Mouse (Mus musculus) thymus, postnatal 10 days (tissue): Measurements from ENCODE around the gene Ncl.
A peak's percentile ranks its signal among the peaks of the same experiment; 100 is the strongest.
"Not testable (repeated sequence)": the region's sequence is repeated elsewhere in the genome, so short reads cannot be mapped to it uniquely, and the experiment has no call there.

ENCODE experiments used
- DNase-seq, 2 experiments: peaks; one replicate each; pipeline ENCODE4 v3.0.0; 2021; ENCODE audit warnings: low spot score in 2 of 2

Gene Ncl

DNA sequence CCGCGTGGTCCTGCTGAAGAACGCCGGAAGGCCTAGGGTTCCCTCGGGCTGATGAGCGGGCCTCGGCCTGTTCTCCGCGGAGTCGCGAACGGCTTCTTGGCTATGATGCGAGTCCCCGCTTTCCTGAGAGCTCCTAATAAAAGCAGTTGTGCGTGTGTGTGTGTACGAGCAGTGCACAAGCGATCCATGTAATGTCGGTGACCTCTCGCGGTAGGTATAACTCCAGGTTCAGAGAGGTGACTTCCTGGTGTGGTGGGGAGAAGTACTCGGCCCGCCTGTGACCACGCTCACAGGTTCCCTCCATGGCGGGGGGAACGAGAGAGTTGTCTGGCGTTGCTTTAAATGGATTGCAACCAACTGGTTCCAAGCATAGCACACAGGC is 589 bp upstream of the Ncl start:
- no peak for DNase-seq

- no peak for DNase-seq
These were observed 833 bp downstream of the Ncl start for GRCm38 (mm10) chr1:86358229-86358905.

GRCm38 (mm10) chr1:86354186-86354585 is 5.0 kb downstream of the Ncl start:
- DNase-seq = no peak

- no peak for DNase-seq
These were observed 8.6 kb downstream of the Ncl start for GRCm38 (mm10) chr1:86350576-86350975.

DNA sequence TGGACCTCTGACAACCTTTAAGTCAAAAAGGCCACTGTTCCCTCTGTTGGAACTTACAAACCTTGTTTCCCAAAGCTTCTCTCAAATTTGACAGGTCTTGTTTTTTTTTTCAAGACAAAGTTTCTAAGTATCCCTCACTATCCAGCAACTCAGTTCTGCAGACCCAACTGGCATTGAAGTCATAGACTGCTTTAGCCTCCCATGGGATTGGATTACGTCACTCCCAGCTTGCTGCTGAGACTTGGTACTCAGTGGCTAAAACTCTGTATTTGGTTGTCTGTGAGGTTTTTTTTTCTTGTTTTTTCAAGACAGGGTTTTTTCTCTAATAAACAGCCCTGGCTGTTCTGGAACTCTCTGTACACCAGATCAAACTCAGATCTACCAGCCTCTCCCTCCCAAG is 9.5 kb downstream of the Ncl start:
- DNase-seq = no peak

- no peak for DNase-seq
These were observed 10.0 kb downstream of the Ncl start for GRCm38 (mm10) chr1:86349201-86349600.

- DNase-seq = no peak
These were observed 10.4 kb downstream of the Ncl start for GRCm38 (mm10) chr1:86348801-86349200.

DNA sequence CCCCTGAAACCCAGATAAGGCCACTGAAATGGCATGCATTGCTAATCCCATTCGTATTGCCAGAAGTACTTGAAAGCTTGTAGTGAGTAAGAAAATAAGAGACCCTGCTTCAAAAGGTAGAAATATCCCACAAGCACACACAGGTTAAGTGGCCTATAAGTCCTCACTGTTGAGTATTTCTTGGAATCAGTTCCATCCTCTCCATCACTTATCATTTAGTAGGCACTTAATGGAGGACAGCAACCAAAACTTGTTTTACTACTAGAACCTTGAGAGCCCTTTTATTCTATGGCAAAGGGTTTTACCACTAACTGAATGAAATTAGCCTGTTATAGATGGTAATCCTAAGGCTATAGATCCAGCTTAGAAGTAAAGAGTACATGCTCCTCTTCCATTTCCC is 11.1 kb downstream of the Ncl start:
- no peak for DNase-seq

GRCm38 (mm10) chr1:86347716-86348045 is 11.5 kb downstream of the Ncl start:
- no peak for DNase-seq

DNA sequence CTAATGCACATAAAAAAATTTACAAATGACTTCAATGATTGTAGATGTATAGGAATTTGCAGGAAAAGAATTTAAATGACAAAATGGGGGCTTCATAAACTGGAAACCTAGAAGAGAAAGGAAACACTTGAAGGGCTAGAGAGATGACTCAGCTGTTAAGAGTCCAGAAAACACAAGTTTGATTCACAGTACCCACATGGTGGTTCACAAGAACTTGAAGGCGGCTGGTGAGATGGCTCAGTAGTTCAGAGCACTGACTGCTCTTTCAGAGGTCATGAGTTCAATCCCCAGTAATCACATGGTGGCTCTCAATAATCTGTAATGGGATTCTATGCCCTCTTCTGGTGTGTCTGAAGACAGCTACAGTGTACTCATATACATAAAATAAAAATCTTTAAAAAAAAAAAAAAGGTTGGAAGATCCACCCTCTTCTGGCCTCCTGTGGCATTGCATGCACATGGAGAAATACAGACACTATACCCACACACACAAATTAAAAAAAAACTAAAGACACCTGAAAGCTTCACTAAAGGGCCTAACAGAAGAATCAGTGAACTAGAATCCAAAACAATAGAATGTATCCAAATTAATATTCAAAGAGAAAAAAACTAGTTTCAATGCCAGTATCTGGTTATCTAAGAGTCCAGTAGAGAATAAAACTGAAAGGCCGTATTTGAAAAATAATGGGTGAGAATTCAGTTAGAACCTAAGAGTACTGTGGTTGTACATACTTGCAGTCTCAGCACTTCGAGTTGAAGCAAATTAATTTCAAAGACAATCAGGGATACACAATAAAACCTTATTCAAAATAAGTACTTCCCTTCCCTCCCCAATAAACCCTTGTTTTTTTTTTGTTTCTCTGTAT is 12.1 kb downstream of the Ncl start:
- no peak for DNase-seq

- DNase-seq = no peak
These were observed 13.2 kb downstream of the Ncl start for GRCm38 (mm10) chr1:86345956-86346355.

DNA sequence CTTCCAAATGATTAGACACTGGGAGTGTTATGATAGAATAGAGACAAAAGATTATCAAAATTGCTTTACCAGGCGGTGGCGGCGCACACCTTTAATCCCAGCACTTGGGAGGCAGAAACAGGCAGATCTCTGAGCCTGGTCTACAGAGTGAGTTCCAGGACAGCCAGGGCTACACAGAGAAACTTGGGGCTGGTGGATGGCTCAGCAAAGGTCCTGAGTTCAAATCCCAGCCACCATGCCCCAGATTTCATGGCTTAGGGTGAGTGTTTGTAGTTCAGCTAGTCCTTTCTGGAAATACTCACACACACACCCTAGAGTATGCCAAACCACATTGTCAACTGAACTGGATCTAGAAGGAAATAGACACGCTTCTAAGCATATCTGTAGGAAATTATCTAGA is 14.1 kb downstream of the Ncl start:
- DNase-seq = peak in 1 of 2 experiments; percentile 10

GRCm38 (mm10) chr1:86343969-86344861 is 15.0 kb downstream of the Ncl start:
- peak; percentile 38 to 41 for DNase-seq

GRCm38 (mm10) chr1:86343087-86343645 is 16.0 kb downstream of the Ncl start:
- no peak for DNase-seq

- no peak for DNase-seq
These were observed 16.8 kb downstream of the Ncl start for GRCm38 (mm10) chr1:86342371-86342770.

GRCm38 (mm10) chr1:86341096-86341495 is 18.1 kb downstream of the Ncl start:
- not testable (repeated sequence) for DNase-seq

DNA sequence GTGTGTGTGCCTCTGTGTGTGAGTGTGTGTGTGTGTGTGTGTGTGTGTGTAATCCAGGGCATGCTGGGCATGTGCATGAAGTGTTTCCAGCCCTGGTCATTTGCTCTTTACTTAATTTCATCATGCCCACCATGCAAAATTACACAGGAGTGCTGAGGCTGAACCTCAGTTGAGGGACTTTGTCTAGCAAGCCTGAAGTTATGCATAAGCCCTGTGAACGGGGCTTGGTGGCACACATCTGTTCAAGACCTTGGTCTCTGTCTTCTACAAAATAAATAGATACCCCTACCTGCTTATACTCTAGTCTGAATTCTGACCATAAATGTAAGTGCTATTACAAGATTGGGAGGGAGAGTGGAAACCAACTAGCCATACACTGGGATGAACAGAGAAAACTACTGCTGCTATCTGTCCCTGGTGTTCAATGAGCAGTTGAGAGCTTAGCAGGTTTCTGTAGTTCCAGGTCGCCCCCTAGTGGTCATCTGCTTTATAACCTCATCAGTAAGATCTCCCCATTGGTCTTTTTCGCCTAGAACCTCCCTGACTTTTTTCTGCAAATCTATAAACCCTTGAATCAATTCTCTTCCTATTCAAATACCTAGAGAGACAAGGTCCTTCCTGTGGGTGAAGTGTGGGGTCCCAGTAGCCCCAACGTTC is 19.9 kb downstream of the Ncl start:
- peak; percentile 52 to 87 for DNase-seq

GRCm38 (mm10) chr1:86336330-86336729 is 22.9 kb downstream of the Ncl start:
- DNase-seq = no peak

DNA sequence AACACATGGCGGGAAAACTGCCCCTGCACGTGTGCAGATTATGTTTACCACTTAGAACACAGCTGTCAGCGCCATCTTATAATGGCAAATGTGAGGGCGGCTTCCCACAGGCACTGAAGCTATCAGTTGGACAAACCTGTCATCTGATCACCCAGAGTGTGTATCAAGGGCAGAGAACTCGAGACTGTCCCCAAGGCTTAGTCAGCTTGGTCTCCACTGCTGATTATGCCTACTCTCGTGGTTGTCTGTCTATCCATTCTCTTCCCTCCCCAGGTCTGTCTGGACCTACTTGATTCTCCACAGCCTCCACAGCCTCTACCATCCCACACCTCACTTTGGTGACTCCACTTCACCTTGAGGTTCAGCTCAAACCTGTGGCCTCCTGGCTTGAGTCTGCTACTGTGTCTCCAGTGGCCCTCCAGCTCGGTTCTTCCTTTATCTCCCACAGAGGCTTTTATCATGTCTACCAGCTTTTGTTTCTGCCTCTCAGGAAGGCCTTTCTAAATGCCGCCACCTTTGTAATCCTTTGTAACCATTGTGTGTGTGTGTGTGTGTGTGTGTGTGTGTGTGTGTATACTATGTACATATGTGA is 38.3 kb downstream of the Ncl start:
- no peak for DNase-seq

DNA sequence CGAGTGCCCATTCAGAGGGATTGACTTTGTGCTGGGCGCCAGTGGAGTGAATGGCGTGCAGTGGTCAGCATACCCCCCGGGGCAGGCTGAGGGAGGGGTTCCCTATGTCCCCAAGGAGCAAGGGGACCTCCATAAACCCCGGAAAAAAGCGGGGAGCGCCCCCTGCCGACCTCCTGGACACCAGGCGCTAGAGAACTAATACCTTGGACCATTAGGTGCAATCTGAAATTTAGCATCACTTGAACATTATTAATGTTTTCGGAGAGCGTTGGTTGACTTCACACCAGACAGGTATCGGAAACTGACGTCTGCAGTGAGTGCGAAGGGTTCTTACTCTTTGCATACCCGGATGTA is 45.5 kb downstream of the Ncl start:
- DNase-seq = peak in 1 of 2 experiments; percentile 57

DNA sequence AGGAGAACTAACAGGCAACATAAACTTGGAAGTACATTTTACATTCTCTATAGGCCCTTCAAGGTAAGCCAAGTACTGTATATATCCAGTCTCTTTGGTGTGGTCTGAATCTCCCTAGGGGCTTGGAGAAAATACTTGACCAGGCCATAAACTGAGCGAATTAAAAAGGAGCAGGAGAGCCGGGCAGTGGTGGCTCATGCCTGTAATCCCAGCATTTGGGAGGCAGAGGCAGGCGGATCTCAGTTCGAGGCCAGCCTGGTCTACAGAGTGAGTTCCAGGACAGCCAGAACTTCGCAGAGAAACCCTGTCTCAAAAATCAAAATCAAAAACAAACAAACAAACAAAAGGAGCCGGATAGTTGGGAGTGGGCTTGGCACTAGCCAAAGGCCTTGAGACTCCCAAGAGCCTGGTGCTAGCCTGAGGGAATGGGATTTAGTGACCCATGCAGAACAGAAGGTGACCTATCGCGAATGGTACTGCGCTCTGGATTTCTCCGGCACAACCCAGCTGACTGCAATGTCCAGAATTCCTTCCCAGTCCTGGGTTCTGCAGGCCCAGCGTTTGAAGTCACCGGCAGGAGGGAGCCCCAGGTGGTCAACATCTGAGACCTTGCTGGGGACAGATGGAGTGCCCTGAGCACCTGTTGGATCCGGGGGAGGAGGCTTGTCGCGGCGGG is 46.0 kb downstream of the Ncl start:
- no peak for DNase-seq
